Mouse (Mus musculus): ENCODE measurements around the gene Oas1d.

GRCm38 (mm10) chr5:120937841-120938240 is 23.5 kb downstream of the Oas1d start:
- TF ChIP-seq CTCF (IDR thresholded peaks at IDR 0.05; ENCODE audit: low read depth): no peak
- TF ChIP-seq EP300 (optimal IDR thresholded peaks at IDR 0.05): no peak

Data from stomach, postnatal 0 days (tissue).